Comparison of ENCODE assay signal across 8 mouse cellular contexts in genomic region chr2:137114248-137115096, GRCm38 (mm10). TPM values are rescaled to one million over a fixed set of nuclear protein-coding genes. Genes with fewer than 3 reads are reported as not detected.
DNase-seq lines count a peak whose midpoint lies in the region; ATAC-seq lines count a peak whose summit lies in the region.

No protein-coding gene starts in this region.

- peak; percentile 55 for ATAC-seq in intestine, embryonic 15.5 days

- peak overlapping the region; percentile 86 for H3K9ac ChIP-seq in intestine, embryonic 15.5 days

- H3K4me2 ChIP-seq in intestine, embryonic 15.5 days (replicated peaks): peak overlapping the region; percentile 94

- no peaks in the 10 kb centered on the region for H3K27me3 ChIP-seq in intestine, embryonic 15.5 days (replicated peaks)
- H3K27me3 ChIP-seq in megakaryocyte, embryonic 14.5 days (replicated peaks): peaks cover 94% of the 10 kb centered on the region

- intact Hi-C loops in gastrocnemius, postnatal 36 days (cut with DNase I): loop anchor here (5.0 to 10.0 kb wide), 5 partner anchors 197 to 828 kb away; partner anchors contain the start of genes AL731706.1, Mkks and Slx4ip
- intact Hi-C loops in left cerebral cortex, postnatal 14 days (cut with DNase I): loop anchor here (5.0 to 10.0 kb wide), 3 partner anchors 200 to 830 kb away; no protein-coding TSS in a partner anchor

- peak; percentile 70 to 72 for DNase-seq in adrenal gland, adult 18-20 months (ENCODE audit: low spot score in 2 of 2)
- peak; percentile 87 for DNase-seq in embryo, embryonic 10 days (ENCODE audit: low spot score)
- DNase-seq in gastrocnemius, postnatal 36 days: peak; percentile 77
- peak; percentile 70 to 78 for DNase-seq in left cerebral cortex, postnatal 14 days (ENCODE audit: low spot score in 2 of 2)
- DNase-seq in right cerebral cortex, adult 2 months (ENCODE audit: low spot score in 2 of 2): peak; percentile 65 to 67
- peak; percentile 72 to 90 for DNase-seq in urinary bladder, postnatal 36 days (ENCODE audit: low spot score in 2 of 2)

- no peaks in the 10 kb centered on the region for H3K9me3 ChIP-seq in intestine, embryonic 15.5 days
- no peaks in the 10 kb centered on the region for H3K9me3 ChIP-seq in megakaryocyte, embryonic 14.5 days

- H3K4me1 ChIP-seq in intestine, embryonic 15.5 days (replicated peaks): peaks cover 25% of the 10 kb centered on the region
- peaks cover 37% of the 10 kb centered on the region for H3K4me1 ChIP-seq in megakaryocyte, embryonic 14.5 days

- no peaks in the 10 kb centered on the region for H3K36me3 ChIP-seq in intestine, embryonic 15.5 days
- no peaks in the 10 kb centered on the region for H3K36me3 ChIP-seq in megakaryocyte, embryonic 14.5 days (replicated peaks; ENCODE audit: low read length)

- WGBS in intestine, embryonic 15.5 days: under 1% methylated on average over 51 of the region's 51 CpGs

- H3K27ac ChIP-seq in intestine, embryonic 15.5 days: peak overlapping the region; percentile 92

- peak overlapping the region; percentile 65 for H3K4me3 ChIP-seq in intestine, embryonic 15.5 days (replicated peaks)
- peak overlapping the region; percentile 95 for H3K4me3 ChIP-seq in megakaryocyte, embryonic 14.5 days (replicated peaks)

RNA-seq across cellular contexts. Expression of gene Jag1, which starts 2.0 kb away (rescaled TPM):
- 10 to 100 TPM; 11.3 to 11.9 TPM for total RNA-seq in adrenal gland, adult 18-20 months (2021)
- total RNA-seq in gastrocnemius, postnatal 36 days (2021): 1 to 10 TPM; 5.6 to 6.0 TPM
- 15.8 and 18.3 TPM in 2 replicates for polyA plus RNA-seq in intestine, embryonic 15.5 days (2015; fragmentation: Nextera tagmentation; extraction: Ambion mirVana)
- total RNA-seq in left cerebral cortex, postnatal 14 days (2021): 1 to 10 TPM; 6.0 to 6.5 TPM
- polyA plus RNA-seq in megakaryocyte, embryonic 14.5 days (2012; ENCODE audit: insufficient read depth, low replicate concordance): not detected in 2 replicates

Comparison
In these comparisons a context has a peak if more than half of its experiments do, and no peak if none do; other contexts are left out.
1. Peak in every context shown above with its lines: DNase-seq, ATAC-seq, H3K4me3 ChIP-seq and H3K27ac ChIP-seq.